Mouse (Mus musculus) kidney, postnatal 0 days (tissue): ENCODE data around the gene Vsig2. TPM values are rescaled to one million over a fixed set of nuclear protein-coding genes. Genes with fewer than 3 reads are reported as not detected.
A peak's percentile ranks its signal among the peaks of the same experiment; 100 is the strongest.

Experiments used
- ATAC-seq: fragments of 200-750 bp; cut with Nextera tagmentation; replicated peaks from 2 replicates; pipeline ENCODE4 v1.8.0; 2017; ENCODE audit warnings: low read depth, moderate number of reproducible peaks, moderate TSS enrichment, moderate library complexity; ENCODE audit not compliant: low FRiP score
- DNase-seq: peaks from one replicate; pipeline ENCODE4 v3.0.0-alpha.2; 2016; ENCODE audit warnings: low spot score
- H3K27ac ChIP-seq: fragments of 300-500 bp; sonication (generic); 2 replicates; pipeline ENCODE4 v1.5.1; 2014; ENCODE audit warnings: mild to moderate bottlenecking
- H3K27me3 ChIP-seq: fragments of 300-500 bp; sonication (generic); 2 replicates; pipeline ENCODE4 v1.6.1; 2014; ENCODE audit warnings: low read length, mixed read lengths; ENCODE audit not compliant: insufficient read depth
- H3K36me3 ChIP-seq: fragments of 300-500 bp; sonication (generic); 2 replicates; pipeline ENCODE4 v1.6.1; 2014; ENCODE audit warnings: low read length, mixed read lengths; ENCODE audit not compliant: insufficient read depth
- H3K4me1 ChIP-seq: fragments of 300-500 bp; sonication (generic); replicated peaks from 2 replicates; pipeline ENCODE4 v1.6.1; 2014; ENCODE audit warnings: antibody characterized with exemption, low read length, mixed read lengths; ENCODE audit not compliant: insufficient read depth
- H3K4me2 ChIP-seq: fragments of 300-500 bp; sonication (generic); 2 replicates; pipeline ENCODE4 v1.6.1; 2014; ENCODE audit warnings: mild to moderate bottlenecking, low read length, moderate library complexity, mixed read lengths
- H3K4me3 ChIP-seq: fragments of 300-500 bp; sonication (generic); replicated peaks from 2 replicates; pipeline ENCODE4 v1.5.1; 2014; ENCODE audit warnings: low read depth, low read length
- H3K9ac ChIP-seq: fragments of 300-500 bp; sonication (generic); 2 replicates; pipeline ENCODE4 v1.6.1; 2014; ENCODE audit warnings: low read depth, low read length
- H3K9me3 ChIP-seq: fragments of 300-500 bp; sonication (generic); replicated peaks from 2 replicates; pipeline ENCODE4 v1.6.1; 2016; ENCODE audit warnings: low read length, inconsistent platforms, mixed read lengths
- CTCF ChIP-seq: IDR thresholded peaks from 2 replicates; pipeline ENCODE4 v1.5.1; 2016; ENCODE audit warnings: antibody characterized with exemption, low read depth, mild to moderate bottlenecking, moderate library complexity
- WGBS: fragments of 180-500 bp; shearing (Covaris S2); extraction: QIAGEN DNeasy Blood & Tissue Kit; methylation state at CpG from one replicate; pipeline ENCODE4 v1.1.7; 2014; 5-methylcytosine and 5-hydroxymethylcytosine counted together
- polyA plus RNA-seq: library from polyadenylated mRNA; unstranded; fragments of >200 nt; fragmentation: Nextera tagmentation; extraction: Ambion mirVana; gene quantifications from 2 replicates; pipeline ENCODE4 v1.2.1, GENCODE M21; 2015

Gene Vsig2
- polyA plus RNA-seq, 1 experiment from 2014 or later = 5.5 TPM

DNA sequence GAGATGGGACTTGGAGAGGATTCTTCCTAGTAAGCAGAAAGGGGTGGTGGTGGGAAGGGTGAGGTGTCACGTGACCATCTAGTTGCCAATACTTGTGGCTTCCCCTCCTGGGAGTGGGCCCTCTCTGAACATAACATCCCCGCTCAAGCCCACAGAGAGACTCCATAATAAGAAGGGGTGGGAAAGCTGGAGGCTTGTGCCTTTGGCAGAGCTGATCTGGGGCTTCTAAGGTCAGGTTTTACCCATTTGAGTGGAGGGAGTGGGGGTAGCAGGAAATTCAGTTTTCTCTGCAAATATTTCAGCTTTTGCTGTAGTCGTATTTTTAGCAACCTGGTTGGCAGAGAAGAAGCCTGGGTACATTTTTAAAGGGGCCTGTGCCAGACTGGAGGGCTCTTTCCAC is 17.3 kb downstream of the Vsig2 start:
- Histone ChIP-seq H3K4me3 (no peak overlapping the region), H3K36me3 (no peaks in the 10 kb centered on the region), H3K27me3 (peaks cover 3% of the 10 kb centered on the region; the same call in 1 of the 2 replicates), H3K4me1 (0 out of 2 replicates have a peak, but pooled peaks cover 6% of the 10 kb centered on the region), H3K27ac (no peak overlapping the region), H3K4me2 (no peak overlapping the region), H3K9me3 (no peaks in the 10 kb centered on the region), H3K9ac (no peak overlapping the region)
- 76% methylated on average over 3 of the region's 3 CpGs for WGBS
- DNase-seq (no peak), ATAC-seq (no peak)
- no peak for TF ChIP-seq CTCF

DNA sequence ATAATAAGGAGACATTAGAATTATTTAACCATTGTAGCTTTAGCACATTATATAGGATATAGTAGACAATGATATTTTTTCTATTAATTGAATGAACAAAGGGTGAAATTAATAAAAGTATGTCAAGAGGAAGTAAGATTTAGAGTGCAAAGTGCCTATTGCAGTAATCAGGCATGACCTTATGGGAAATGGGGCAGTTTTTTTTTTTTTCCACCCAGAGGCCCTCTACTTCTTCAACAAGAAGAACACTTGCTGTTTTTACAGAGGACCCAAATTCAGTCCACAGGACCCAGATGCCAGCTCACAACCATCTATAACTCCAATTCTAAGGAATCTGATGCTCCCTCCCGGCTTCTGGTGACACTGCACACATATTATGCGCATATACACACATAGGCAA is 21.6 kb downstream of the Vsig2 start:
- H3K4me3 ChIP-seq = no peak overlapping the region
- no peak overlapping the region for H3K9ac ChIP-seq
- 78% methylated on average over 2 of the region's 2 CpGs for WGBS
- TF ChIP-seq CTCF = no peak
- no peaks in the 10 kb centered on the region for H3K36me3 ChIP-seq
- no peak overlapping the region for H3K4me2 ChIP-seq
- H3K4me1 ChIP-seq = no peaks in the 10 kb centered on the region
- no peak for DNase-seq
- no peak overlapping the region for H3K27ac ChIP-seq
- no peaks in the 10 kb centered on the region for H3K27me3 ChIP-seq
- no peak for ATAC-seq
- H3K9me3 ChIP-seq = no peaks in the 10 kb centered on the region

DNA sequence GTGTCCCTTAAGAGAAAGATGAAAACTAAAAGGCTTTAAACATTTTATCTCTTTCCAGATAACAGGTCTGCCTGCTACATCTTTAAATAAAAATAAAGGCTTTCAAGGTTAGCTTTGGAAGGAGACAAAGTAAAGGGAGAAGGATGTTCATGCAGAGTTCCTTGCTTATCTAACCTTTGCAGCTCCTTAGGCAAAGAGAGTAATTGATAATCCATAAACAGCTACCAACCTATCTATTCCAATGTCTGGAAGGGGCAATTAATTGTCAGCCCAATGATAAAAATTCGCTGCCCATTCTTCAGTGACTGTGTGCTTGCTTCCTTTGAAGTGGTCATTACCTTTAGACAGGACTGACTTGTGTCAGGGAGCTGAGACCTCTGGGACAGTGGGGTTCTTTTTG is 24.8 kb downstream of the Vsig2 start:
- no peak for ATAC-seq
- no peak overlapping the region for H3K4me3 ChIP-seq
- H3K36me3 ChIP-seq = no peaks in the 10 kb centered on the region
- no peak overlapping the region for H3K9ac ChIP-seq
- no peak overlapping the region for H3K4me2 ChIP-seq
- WGBS = 47% methylated on average over 1 of the region's 1 CpGs
- H3K4me1 ChIP-seq = peaks cover 15% of the 10 kb centered on the region
- no peak for TF ChIP-seq CTCF
- no peaks in the 10 kb centered on the region for H3K27me3 ChIP-seq
- no peak for DNase-seq
- no peaks in the 10 kb centered on the region for H3K9me3 ChIP-seq
- no peak overlapping the region for H3K27ac ChIP-seq

DNA sequence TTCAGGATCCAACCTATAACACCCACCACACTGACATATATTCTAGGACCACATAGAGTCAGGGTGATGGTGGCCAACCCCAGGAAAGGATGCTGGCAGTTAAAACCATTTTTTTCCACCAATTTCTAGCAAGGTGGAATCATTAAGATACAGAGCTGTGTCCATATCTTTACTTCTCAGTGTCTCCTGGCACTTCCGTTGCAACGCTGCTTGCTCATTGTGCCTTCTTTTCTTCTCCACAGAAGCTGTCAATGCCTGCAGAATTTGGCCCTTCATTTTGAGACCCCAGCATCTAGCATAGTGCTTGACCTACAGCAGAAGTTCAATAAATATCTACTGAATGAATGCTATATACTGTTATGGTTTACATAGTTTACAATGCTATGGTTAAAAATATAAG is 28.0 kb downstream of the Vsig2 start:
- Histone ChIP-seq H3K9ac (no peak overlapping the region), H3K27ac (no peak overlapping the region), H3K4me1 (peaks cover 21% of the 10 kb centered on the region), H3K36me3 (no peaks in the 10 kb centered on the region), H3K4me2 (no peak overlapping the region), H3K4me3 (no peak overlapping the region), H3K9me3 (no peaks in the 10 kb centered on the region), H3K27me3 (no peaks in the 10 kb centered on the region)
- no peak for TF ChIP-seq CTCF
- ATAC-seq (no peak), DNase-seq (no peak)
- WGBS = 88% methylated on average over 2 of the region's 2 CpGs

DNA sequence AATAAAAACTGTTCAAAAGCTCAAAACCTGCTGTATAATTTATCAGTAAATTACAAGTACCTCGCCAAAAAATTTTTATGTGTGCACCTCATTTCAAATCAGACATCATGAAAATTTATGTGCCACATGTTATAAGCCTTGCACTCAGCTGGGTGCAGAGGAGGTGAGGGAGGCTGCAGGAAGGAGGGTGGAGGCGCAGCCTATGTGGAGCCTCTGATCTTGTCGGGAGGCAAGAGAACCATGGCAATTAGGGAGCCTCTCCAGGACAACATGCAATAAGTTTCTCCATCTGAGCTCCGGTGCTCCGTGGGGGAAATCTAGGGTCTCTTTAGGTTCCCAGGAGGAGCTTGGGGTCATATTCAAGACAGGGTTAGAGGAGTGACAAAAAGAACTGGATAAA is 28.4 kb downstream of the Vsig2 start:
- no peak for TF ChIP-seq CTCF
- Histone ChIP-seq H3K36me3 (no peaks in the 10 kb centered on the region), H3K4me3 (no peak overlapping the region), H3K4me2 (peak overlapping the region; percentile 45; the same call in 1 of the 2 replicates), H3K27ac (no peak overlapping the region), H3K4me1 (peaks cover 21% of the 10 kb centered on the region), H3K27me3 (no peaks in the 10 kb centered on the region), H3K9ac (0 out of 2 replicates have a peak overlapping the region, but pooled peaks have one; percentile 0), H3K9me3 (no peaks in the 10 kb centered on the region)
- DNase-seq = no peak
- WGBS = 25% methylated on average over 5 of the region's 5 CpGs
- ATAC-seq = no peak

DNA sequence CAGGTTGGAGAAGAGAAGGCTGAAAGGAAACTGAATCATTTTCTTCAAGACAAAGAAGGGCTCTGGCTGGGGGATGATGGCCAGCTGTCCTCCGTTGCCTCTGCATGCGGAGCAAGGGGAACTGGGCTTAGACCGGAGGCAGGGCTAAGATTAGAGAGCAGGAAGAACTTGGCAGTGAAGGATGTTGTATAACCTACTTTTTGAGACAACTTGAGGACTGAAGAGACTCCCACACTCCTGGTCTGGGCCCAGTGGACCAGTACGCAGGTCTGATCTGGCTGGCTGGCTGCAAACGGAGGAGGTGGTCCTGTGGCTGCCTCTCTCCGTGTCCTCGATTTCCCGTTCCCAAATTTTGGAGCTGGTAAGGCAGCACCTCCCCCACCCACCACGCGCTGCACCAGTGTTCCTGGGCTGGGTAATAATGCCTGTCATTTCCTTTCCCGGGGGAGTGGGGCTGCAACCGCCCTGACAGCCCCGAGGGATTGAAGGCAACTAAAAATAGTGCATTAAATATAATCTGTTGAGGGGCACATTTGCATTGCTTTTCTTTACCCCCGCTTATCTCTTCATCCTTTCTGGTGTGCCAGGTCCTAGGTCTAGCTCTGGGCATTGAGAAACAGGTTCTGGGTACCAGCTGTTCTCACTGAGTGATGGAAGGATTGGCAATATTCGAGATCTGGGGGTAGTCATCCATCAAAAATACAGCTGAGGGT is 29.0 kb downstream of the Vsig2 start:
- Histone ChIP-seq H3K4me3 (no peak overlapping the region), H3K9ac (0 out of 2 replicates have a peak overlapping the region, but pooled peaks have one; percentile 0), H3K27me3 (no peaks in the 10 kb centered on the region), H3K36me3 (no peaks in the 10 kb centered on the region), H3K4me1 (peaks cover 21% of the 10 kb centered on the region), H3K4me2 (peak overlapping the region; percentile 45), H3K9me3 (no peaks in the 10 kb centered on the region), H3K27ac (0 out of 2 replicates have a peak overlapping the region, but pooled peaks have one; percentile 47)
- 0 out of 2 replicates have a peak, but pooled peaks have one; percentile 46 for ATAC-seq
- WGBS = 5% methylated on average over 15 of the region's 15 CpGs
- DNase-seq = peak; percentile 65
- TF ChIP-seq CTCF = no peak
